Mouse (Mus musculus) hindbrain, embryonic 15.5 days (tissue): Measurements from ENCODE around the gene Fen1. TPM values are rescaled to one million over a fixed set of nuclear protein-coding genes. Genes with fewer than 3 reads are reported as not detected.
"Not testable (repeated sequence)": the region's sequence is repeated elsewhere in the genome, so short reads cannot be mapped to it uniquely, and the experiment has no call there.

Experiments
- ATAC-seq: fragments of 200-750 bp; cut with Nextera tagmentation; 2 replicates; pipeline ENCODE4 v1.8.0; 2017; ENCODE audit warnings: low read depth, moderate number of reproducible peaks, moderate TSS enrichment; ENCODE audit not compliant: low FRiP score
- H3K27ac ChIP-seq: fragments of 300-500 bp; sonication (generic); replicated peaks from 2 replicates; pipeline ENCODE4 v1.5.1; 2015; ENCODE audit warnings: mild to moderate bottlenecking, inconsistent platforms
- H3K27me3 ChIP-seq: fragments of 300-500 bp; sonication (generic); 2 replicates; pipeline ENCODE4 v1.6.1; 2015; ENCODE audit warnings: control low read depth, inconsistent platforms
- H3K36me3 ChIP-seq: fragments of 300-500 bp; sonication (generic); 2 replicates; pipeline ENCODE4 v1.6.1; 2015; ENCODE audit warnings: control low read depth, inconsistent platforms
- H3K4me1 ChIP-seq: fragments of 300-500 bp; sonication (generic); replicated peaks from 2 replicates; pipeline ENCODE4 v1.6.1; 2015; ENCODE audit warnings: control low read depth, inconsistent platforms
- H3K4me2 ChIP-seq: fragments of 300-500 bp; sonication (generic); 2 replicates; pipeline ENCODE4 v1.6.1; 2015; ENCODE audit warnings: moderate library complexity, mild to moderate bottlenecking, inconsistent platforms
- H3K4me3 ChIP-seq: fragments of 300-500 bp; sonication (generic); 2 replicates; pipeline ENCODE4 v1.5.1; 2015; ENCODE audit warnings: mild to moderate bottlenecking, inconsistent platforms
- H3K9ac ChIP-seq: fragments of 300-500 bp; sonication (generic); 2 replicates; pipeline ENCODE4 v1.6.1; 2015; ENCODE audit warnings: inconsistent platforms
- H3K9me3 ChIP-seq: fragments of 300-500 bp; sonication (generic); 2 replicates; pipeline ENCODE4 v1.6.1; 2016; ENCODE audit warnings: control low read depth, inconsistent platforms
- WGBS: fragments of 180-500 bp; shearing (Covaris S2); methylation state at CpG from one replicate; pipeline ENCODE4 v1.1.7; 2015; 5-methylcytosine and 5-hydroxymethylcytosine counted together
- polyA plus RNA-seq: library from polyadenylated mRNA; unstranded; fragments of >200 nt; fragmentation: Nextera tagmentation; extraction: Ambion mirVana; gene quantifications from 2 replicates; pipeline ENCODE4 v1.2.1, GENCODE M21; 2015

The Fen1 gene
- polyA plus RNA-seq, 1 experiment from 2014 or later: 28.2 TPM

- Histone ChIP-seq H3K9me3 (no peaks in the 10 kb centered on the region), H3K36me3 (no peaks in the 10 kb centered on the region), H3K27ac (no peak overlapping the region), H3K9ac (no peak overlapping the region), H3K4me2 (no peak overlapping the region), H3K4me3 (no peak overlapping the region), H3K4me1 (no peaks in the 10 kb centered on the region), H3K27me3 (no peaks in the 10 kb centered on the region)
- whole genome bisulfite sequencing: 92% methylated on average over 7 of the region's 7 CpGs
- no peak for ATAC-seq
Observed at GRCm38 (mm10) chr19:10173844-10174539, 30.0 kb downstream of the Fen1 start.

GRCm38 (mm10) chr19:10173116-10173718, 30.8 kb downstream of the Fen1 start:
- H3K9me3 ChIP-seq: no peaks in the 10 kb centered on the region
- H3K27ac ChIP-seq: no peak overlapping the region
- ATAC-seq: no peak
- H3K4me1 ChIP-seq: no peaks in the 10 kb centered on the region
- H3K36me3 ChIP-seq: no peaks in the 10 kb centered on the region
- 91% methylated on average over 5 of the region's 5 CpGs for WGBS
- H3K4me2 ChIP-seq: no peak overlapping the region
- H3K27me3 ChIP-seq: no peaks in the 10 kb centered on the region
- H3K4me3 ChIP-seq: no peak overlapping the region
- H3K9ac ChIP-seq: no peak overlapping the region

GRCm38 (mm10) chr19:10171846-10172245, 32.1 kb downstream of the Fen1 start:
- H3K4me3 ChIP-seq: no peak overlapping the region
- no peaks in the 10 kb centered on the region for H3K4me1 ChIP-seq
- ATAC-seq: no peak
- H3K9ac ChIP-seq: no peak overlapping the region
- H3K4me2 ChIP-seq: no peak overlapping the region
- H3K36me3 ChIP-seq: no peaks in the 10 kb centered on the region
- no peaks in the 10 kb centered on the region for H3K27me3 ChIP-seq
- no peaks in the 10 kb centered on the region for H3K9me3 ChIP-seq
- no peak overlapping the region for H3K27ac ChIP-seq

- no peak for ATAC-seq
- no peak overlapping the region for H3K9ac ChIP-seq
- H3K4me1 ChIP-seq: no peaks in the 10 kb centered on the region
Observed at GRCm38 (mm10) chr19:10171359-10171758, 32.6 kb downstream of the Fen1 start.

GRCm38 (mm10) chr19:10170466-10170865, 33.5 kb downstream of the Fen1 start:
- 18% methylated on average over 1 of the region's 1 CpGs for WGBS
- no peak overlapping the region for H3K27ac ChIP-seq
- no peak for ATAC-seq
- H3K27me3 ChIP-seq: no peaks in the 10 kb centered on the region
- no peaks in the 10 kb centered on the region for H3K36me3 ChIP-seq
- H3K4me3 ChIP-seq: no peak overlapping the region
- H3K9me3 ChIP-seq: no peaks in the 10 kb centered on the region
- no peak overlapping the region for H3K4me2 ChIP-seq
- no peak overlapping the region for H3K9ac ChIP-seq
- no peaks in the 10 kb centered on the region for H3K4me1 ChIP-seq

More at GRCm38 (mm10) chr19:10171359-10171758, 32.6 kb downstream of the Fen1 start:
- Histone ChIP-seq H3K4me3 (no peak overlapping the region), H3K27me3 (no peaks in the 10 kb centered on the region), H3K9me3 (no peaks in the 10 kb centered on the region), H3K27ac (no peak overlapping the region), H3K36me3 (no peaks in the 10 kb centered on the region), H3K4me2 (no peak overlapping the region)
- WGBS: 87% methylated on average over 7 of the region's 7 CpGs

GRCm38 (mm10) chr19:10169692-10170330, 34.2 kb downstream of the Fen1 start:
- not testable (repeated sequence) for H3K9ac ChIP-seq, H3K36me3 ChIP-seq, H3K9me3 ChIP-seq, H3K4me2 ChIP-seq, H3K27me3 ChIP-seq, H3K4me1 ChIP-seq, H3K4me3 ChIP-seq, H3K27ac ChIP-seq, ATAC-seq
- 84% methylated on average over 3 of the region's 3 CpGs for WGBS

- H3K9ac ChIP-seq: no peak overlapping the region
- H3K4me1 ChIP-seq: no peaks in the 10 kb centered on the region
- no peak overlapping the region for H3K4me2 ChIP-seq
- H3K36me3 ChIP-seq: no peaks in the 10 kb centered on the region
- H3K27ac ChIP-seq: no peak overlapping the region
- no peak overlapping the region for H3K4me3 ChIP-seq
- no peaks in the 10 kb centered on the region for H3K27me3 ChIP-seq
- ATAC-seq: no peak
- H3K9me3 ChIP-seq: no peaks in the 10 kb centered on the region
Observed at GRCm38 (mm10) chr19:10169179-10169578, 34.8 kb downstream of the Fen1 start.

- Histone ChIP-seq H3K4me2 (no peak overlapping the region), H3K27me3 (no peaks in the 10 kb centered on the region), H3K36me3 (no peaks in the 10 kb centered on the region), H3K4me1 (no peaks in the 10 kb centered on the region), H3K27ac (no peak overlapping the region), H3K9ac (no peak overlapping the region), H3K9me3 (no peaks in the 10 kb centered on the region), H3K4me3 (no peak overlapping the region)
- ATAC-seq: no peak
- 85% methylated on average over 3 of the region's 3 CpGs for WGBS
Observed at GRCm38 (mm10) chr19:10168441-10168840, 35.5 kb downstream of the Fen1 start.

- Histone ChIP-seq H3K4me1 (no peaks in the 10 kb centered on the region), H3K4me3 (no peak overlapping the region), H3K4me2 (no peak overlapping the region), H3K9ac (no peak overlapping the region), H3K27me3 (no peaks in the 10 kb centered on the region), H3K27ac (no peak overlapping the region), H3K36me3 (no peaks in the 10 kb centered on the region), H3K9me3 (no peaks in the 10 kb centered on the region)
- no peak for ATAC-seq
- 90% methylated on average over 1 of the region's 1 CpGs for WGBS
Observed at GRCm38 (mm10) chr19:10167951-10168350, 36.0 kb downstream of the Fen1 start.

GRCm38 (mm10) chr19:10167112-10167511, 36.9 kb downstream of the Fen1 start:
- Histone ChIP-seq H3K4me3 (no peak overlapping the region), H3K9ac (no peak overlapping the region), H3K27me3 (no peaks in the 10 kb centered on the region), H3K36me3 (no peaks in the 10 kb centered on the region), H3K9me3 (no peaks in the 10 kb centered on the region), H3K4me1 (no peaks in the 10 kb centered on the region), H3K4me2 (no peak overlapping the region), H3K27ac (no peak overlapping the region)
- no peak for ATAC-seq
- WGBS: 80% methylated on average over 4 of the region's 4 CpGs

GRCm38 (mm10) chr19:10165928-10166327, 38.0 kb downstream of the Fen1 start:
- not testable (repeated sequence) for H3K4me3 ChIP-seq, H3K9me3 ChIP-seq, H3K27ac ChIP-seq, ATAC-seq, H3K4me2 ChIP-seq, H3K27me3 ChIP-seq, H3K4me1 ChIP-seq, H3K36me3 ChIP-seq, H3K9ac ChIP-seq
- WGBS: 90% methylated on average over 4 of the region's 4 CpGs

GRCm38 (mm10) chr19:10163896-10164295, 40.1 kb downstream of the Fen1 start:
- Histone ChIP-seq H3K4me1 (no peaks in the 10 kb centered on the region), H3K27me3 (no peaks in the 10 kb centered on the region), H3K36me3 (no peaks in the 10 kb centered on the region), H3K9me3 (no peaks in the 10 kb centered on the region), H3K27ac (no peak overlapping the region), H3K4me3 (no peak overlapping the region), H3K4me2 (no peak overlapping the region), H3K9ac (no peak overlapping the region)
- no peak for ATAC-seq
- WGBS: 82% methylated on average over 3 of the region's 3 CpGs
